Mouse (Mus musculus): ENCODE measurements around the gene Psors1c2.

DNA sequence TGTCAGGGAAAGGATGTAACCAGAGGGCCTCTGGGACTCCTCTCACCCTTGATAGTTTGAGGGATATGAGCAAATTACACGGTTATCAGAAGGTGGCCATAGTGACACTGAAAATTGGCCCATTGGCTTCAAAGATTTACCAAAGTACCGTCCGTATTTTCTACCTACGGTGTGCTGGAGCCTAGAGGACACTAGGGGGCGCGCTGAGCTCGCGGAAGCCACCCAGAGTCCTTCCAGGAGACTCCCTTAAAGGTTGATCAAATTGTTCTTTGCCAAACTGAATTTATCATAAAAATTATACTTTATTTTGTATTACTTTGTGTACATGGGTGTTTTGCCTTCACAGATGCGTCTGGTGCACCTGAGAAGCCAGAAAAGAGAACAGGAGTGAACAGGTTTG is 48.9 kb upstream of the Psors1c2 start:
- TF ChIP-seq CTCF (IDR thresholded peaks at IDR 0.05; ENCODE audit: control insufficient read depth, insufficient read depth, low read length) (peak; percentile 88), POLR2A (IDR thresholded peaks at IDR 0.05; ENCODE audit: borderline replicate concordance, control insufficient read depth, low read depth, low read length) (no peak)
